ENCODE assay signal across 8 mouse cellular contexts in the genomic region with DNA sequence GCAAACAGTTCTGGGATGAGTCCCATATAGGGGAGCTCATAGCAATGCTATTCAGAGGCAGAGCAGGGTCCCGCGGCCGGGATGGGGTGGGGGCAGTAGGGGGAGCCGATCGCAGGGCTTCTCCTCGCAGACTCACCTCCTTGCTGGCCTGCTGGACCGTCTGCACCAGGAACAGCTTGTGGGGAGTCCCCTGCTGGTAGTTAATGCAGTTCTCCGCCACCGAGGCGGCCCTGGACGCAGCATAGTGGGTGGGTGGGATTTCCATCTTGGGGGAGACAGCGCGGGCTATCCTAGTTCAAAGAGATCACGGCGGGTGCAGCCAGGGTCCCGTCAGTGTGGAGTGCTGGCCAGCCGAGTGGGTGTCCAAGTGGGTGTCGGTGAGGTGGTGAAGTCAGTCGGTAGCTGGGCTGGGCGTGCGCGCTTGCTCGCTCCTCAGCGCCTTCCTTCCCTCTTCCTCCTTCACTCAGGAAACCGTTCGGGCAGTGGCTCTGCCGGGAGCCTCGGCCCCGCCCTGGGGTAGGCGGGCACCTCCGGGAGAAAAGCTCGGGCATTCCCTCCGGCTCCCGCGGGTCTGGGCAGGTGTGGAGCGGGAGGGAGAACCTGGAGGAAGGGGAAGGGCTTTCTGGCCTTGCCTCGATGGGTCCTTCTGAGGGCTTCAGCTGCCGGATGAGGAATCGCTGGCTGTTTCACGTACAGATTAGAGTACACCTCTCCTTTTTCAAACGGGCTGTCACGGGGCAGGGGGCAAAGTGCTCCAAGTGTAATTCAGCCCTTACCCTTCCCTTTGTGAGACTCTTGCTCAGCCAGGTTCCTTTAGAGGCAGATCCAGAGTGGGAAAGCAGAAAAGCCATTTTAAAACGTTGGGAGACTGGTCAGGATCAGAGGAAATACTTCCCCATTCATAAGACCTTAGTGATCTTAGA. TPM values are rescaled to one million over a fixed set of nuclear protein-coding genes. Genes with fewer than 3 reads are reported as not detected.
DNase-seq lines count a peak whose midpoint lies in the region; ATAC-seq and TF ChIP-seq lines count a peak whose summit lies in the region.

A gene (minus strand): TSS at position 477 of the 923 bp plus-strand sequence.

- H3K9me3 ChIP-seq in ES-Bruce4 (replicated peaks; ENCODE audit: control insufficient read depth, insufficient read depth, low read length, poor library complexity, severe bottlenecking) = no peaks in the 10 kb centered on the region
- H3K9me3 ChIP-seq in forebrain, postnatal 0 days (ENCODE audit: low read length) = no peaks in the 10 kb centered on the region
- no peaks in the 10 kb centered on the region for H3K9me3 ChIP-seq in liver, postnatal 0 days (ENCODE audit: low read length)
- H3K9me3 ChIP-seq in neural tube, embryonic 13.5 days = no peaks in the 10 kb centered on the region

- ATAC-seq in forebrain, postnatal 0 days = peak; percentile 81
- ATAC-seq in liver, postnatal 0 days = peak; percentile 68
- ATAC-seq in neural tube, embryonic 13.5 days (ENCODE audit: low read depth) = peak; percentile 86

- TF ChIP-seq CTCF in ES-Bruce4 (IDR thresholded peaks at IDR 0.05; ENCODE audit: low read depth, low read length) = no peak
- TF ChIP-seq CTCF in cerebellum, adult 2 months (IDR thresholded peaks at IDR 0.05; ENCODE audit: borderline replicate concordance, insufficient read depth, low read depth, low read length) = no peak
- TF ChIP-seq CTCF in forebrain, postnatal 0 days (IDR thresholded peaks at IDR 0.05; ENCODE audit: low read depth) = peak; percentile 56
- peak; percentile 32; the same call in 1 of the 2 replicates for TF ChIP-seq CTCF in liver, postnatal 0 days (IDR thresholded peaks at IDR 0.05; ENCODE audit: low read depth)

- no peak for TF ChIP-seq POLR2A in ES-Bruce4 (IDR thresholded peaks at IDR 0.05; ENCODE audit: insufficient read depth, low read length)
- TF ChIP-seq POLR2A in cerebellum, adult 2 months (IDR thresholded peaks at IDR 0.05; ENCODE audit: borderline replicate concordance, insufficient read depth, low read length) = 0 out of 2 replicates have a peak, but pooled peaks have one; percentile 26

- intact Hi-C loops in heart, postnatal 25 days (cut with DNase I) = loop anchor here (5.0 kb wide), 1 partner anchor 119 kb away; a partner anchor contains a TSS

- peak; percentile 69 to 71 for DNase-seq in cerebellum, adult 2 months
- peak; percentile 49 for DNase-seq in forebrain, postnatal 0 days
- peak; percentile 56 for DNase-seq in heart, postnatal 25 days (ENCODE audit: low spot score)
- DNase-seq in layer of hippocampus, adult 11-12 months (ENCODE audit: low spot score) = peak; percentile 47
- peak; percentile 64 for DNase-seq in liver, postnatal 0 days
- DNase-seq in testis, postnatal 10 days (ENCODE audit: low spot score) = peak; percentile 72

- peak within 1 kb of the TSS; percentile 50 for H3K9ac ChIP-seq in ES-Bruce4 (ENCODE audit: low read depth, poor library complexity, severe bottlenecking)
- H3K9ac ChIP-seq in forebrain, postnatal 0 days = peak within 1 kb of the TSS; percentile 75
- peak within 1 kb of the TSS; percentile 69 for H3K9ac ChIP-seq in liver, postnatal 0 days (replicated peaks)
- peak within 1 kb of the TSS; percentile 78 for H3K9ac ChIP-seq in neural tube, embryonic 13.5 days

- H3K27me3 ChIP-seq in ES-Bruce4 (ENCODE audit: control insufficient read depth, insufficient read depth, low read length, poor library complexity, severe bottlenecking) = no peaks in the 10 kb centered on the region
- no peaks in the 10 kb centered on the region for H3K27me3 ChIP-seq in cerebellum, adult 2 months (ENCODE audit: control insufficient read depth, insufficient read depth, low read length)
- no peaks in the 10 kb centered on the region for H3K27me3 ChIP-seq in forebrain, postnatal 0 days (ENCODE audit: insufficient read depth, low read length)
- H3K27me3 ChIP-seq in liver, postnatal 0 days (ENCODE audit: insufficient read depth, low read length) = no peaks in the 10 kb centered on the region
- H3K27me3 ChIP-seq in neural tube, embryonic 13.5 days = no peaks in the 10 kb centered on the region

- H3K4me1 ChIP-seq in ES-Bruce4 (ENCODE audit: control insufficient read depth, insufficient read depth, low read length) = no peaks in the 10 kb centered on the region
- H3K4me1 ChIP-seq in cerebellum, adult 2 months (ENCODE audit: control insufficient read depth, insufficient read depth, low read length) = peaks cover 4% of the 10 kb centered on the region
- 0 out of 2 replicates have a peak, but pooled peaks cover 3% of the 10 kb centered on the region for H3K4me1 ChIP-seq in forebrain, postnatal 0 days (ENCODE audit: insufficient read depth)
- H3K4me1 ChIP-seq in liver, postnatal 0 days (ENCODE audit: insufficient read depth) = peaks cover 11% of the 10 kb centered on the region
- peaks cover 28% of the 10 kb centered on the region for H3K4me1 ChIP-seq in neural tube, embryonic 13.5 days (replicated peaks)

- H3K4me3 ChIP-seq in ES-Bruce4 (ENCODE audit: low read depth, low read length) = peak within 1 kb of the TSS; percentile 65
- H3K4me3 ChIP-seq in cerebellum, adult 2 months (replicated peaks; ENCODE audit: insufficient read depth, low read depth, low read length) = peak within 1 kb of the TSS; percentile 71
- peak within 1 kb of the TSS; percentile 62 for H3K4me3 ChIP-seq in forebrain, postnatal 0 days (ENCODE audit: low read depth, low read length)
- H3K4me3 ChIP-seq in liver, postnatal 0 days (ENCODE audit: low read depth, low read length) = peak within 1 kb of the TSS; percentile 55
- H3K4me3 ChIP-seq in neural tube, embryonic 13.5 days = peak within 1 kb of the TSS; percentile 54

- H3K27ac ChIP-seq in ES-Bruce4 (ENCODE audit: insufficient read depth, low read length) = no peak within 1 kb of the TSS
- no peak within 1 kb of the TSS for H3K27ac ChIP-seq in cerebellum, adult 2 months (ENCODE audit: insufficient read depth, low read length)
- H3K27ac ChIP-seq in forebrain, postnatal 0 days (ENCODE audit: low read depth, low read length) = peak within 1 kb of the TSS; percentile 54
- peak within 1 kb of the TSS; percentile 48 for H3K27ac ChIP-seq in liver, postnatal 0 days (ENCODE audit: low read depth)
- H3K27ac ChIP-seq in neural tube, embryonic 13.5 days (replicated peaks) = peak within 1 kb of the TSS; percentile 87

- peaks cover 12% of the 10 kb centered on the region for H3K36me3 ChIP-seq in ES-Bruce4 (ENCODE audit: control insufficient read depth, insufficient read depth, low read length, poor library complexity, severe bottlenecking)
- H3K36me3 ChIP-seq in forebrain, postnatal 0 days (ENCODE audit: insufficient read depth) = peaks cover 9% of the 10 kb centered on the region
- peaks cover 29% of the 10 kb centered on the region for H3K36me3 ChIP-seq in liver, postnatal 0 days (replicated peaks; ENCODE audit: insufficient read depth, low read length)
- H3K36me3 ChIP-seq in neural tube, embryonic 13.5 days = peaks cover 29% of the 10 kb centered on the region

- WGBS in cerebellum, adult 2 months = under 1% methylated on average over 43 of the region's 43 CpGs
- WGBS in forebrain, postnatal 0 days = 3% methylated on average over 42 of the region's 43 CpGs
- under 1% methylated on average over 43 of the region's 43 CpGs for WGBS in liver, postnatal 0 days (ENCODE audit: insufficient replicate concordance)
- 1% methylated on average over 43 of the region's 43 CpGs for WGBS in neural tube, embryonic 13.5 days

- 0 out of 2 replicates have a peak, but pooled peaks have one; percentile 9 for TF ChIP-seq EP300 in ES-Bruce4 (IDR thresholded peaks at IDR 0.05; ENCODE audit: insufficient read depth, low read depth, low read length)
- TF ChIP-seq EP300 in liver, postnatal 0 days (IDR thresholded peaks at IDR 0.05; ENCODE audit: low read depth) = no peak

- peak within 1 kb of the TSS; percentile 90 for H3K4me2 ChIP-seq in forebrain, postnatal 0 days (ENCODE audit: low read depth)
- H3K4me2 ChIP-seq in liver, postnatal 0 days (ENCODE audit: low read depth, low read length) = peak within 1 kb of the TSS; percentile 92
- H3K4me2 ChIP-seq in neural tube, embryonic 13.5 days = peak within 1 kb of the TSS; percentile 87

RNA-seq across cellular contexts. Expression of the gene that starts here (rescaled TPM):
- 10.5 and 14.2 TPM in 2 replicates for polyA plus RNA-seq in ES-Bruce4 (2011; ENCODE audit: insufficient read depth, insufficient read length, low read depth, missing spikeins)
- polyA plus RNA-seq in cerebellum, adult 2 months (2012; rRNA removed) = 153 and 167 TPM in 2 replicates
- 46.0 and 47.5 TPM in 2 replicates for total RNA-seq in forebrain, postnatal 0 days (2014; rRNA removed)
- 109 and 130 TPM in 2 replicates for polyA plus RNA-seq in forebrain, postnatal 0 days (2015; fragmentation: Nextera tagmentation; extraction: Ambion mirVana)
- total RNA-seq in heart, postnatal 25 days (2021) = 1 to 10 TPM; 6.5 TPM
- 9.0 and 9.9 TPM in 2 replicates for polyA plus RNA-seq in liver, postnatal 0 days (2015; fragmentation: Nextera tagmentation; extraction: Ambion mirVana)
- 295 and 298 TPM in 2 replicates for polyA plus RNA-seq in neural tube, embryonic 13.5 days (2015; fragmentation: Nextera tagmentation; extraction: Ambion mirVana)

Comparison
In these comparisons a context has a peak if more than half of its experiments do, and no peak if none do; other contexts are left out.
1. H3K27ac ChIP-seq: peak in forebrain, postnatal 0 days (single experiment), liver, postnatal 0 days (single experiment) and neural tube, embryonic 13.5 days (single experiment); none in ES-Bruce4 (single experiment) and cerebellum, adult 2 months (single experiment).
2. CTCF ChIP-seq: peak in forebrain, postnatal 0 days (single experiment) and liver, postnatal 0 days (single experiment); none in ES-Bruce4 (single experiment) and cerebellum, adult 2 months (single experiment).
3. Peak in every context shown above with its lines, with median percentiles within 50 percentile points of each other: H3K4me3 ChIP-seq, H3K9ac ChIP-seq, DNase-seq, ATAC-seq and H3K4me2 ChIP-seq.